ENCODE assay signal across 7 mouse cellular contexts in genomic region chr16:74313222-74313621, GRCm38 (mm10).
"Had no signal": no experiment of that assay in that cellular context is flagged by ENCODE, and none has a peak within 500 bp of the region (broad histone marks: within the 10 kb centered on the region; RNA-seq: fewer than 3 reads in every experiment).

No protein-coding gene starts in this region.

- DNase-seq: kidney, postnatal 14 days; lung, embryonic 14.5 days; lung, postnatal 10 days; lung, postnatal 4 days; right cerebral cortex, postnatal 14 days; thymus, adult 2 months; thymus, postnatal 25 days had no signal
